Comparison of ENCODE assay signal across 9 mouse cellular contexts in the genomic region with DNA sequence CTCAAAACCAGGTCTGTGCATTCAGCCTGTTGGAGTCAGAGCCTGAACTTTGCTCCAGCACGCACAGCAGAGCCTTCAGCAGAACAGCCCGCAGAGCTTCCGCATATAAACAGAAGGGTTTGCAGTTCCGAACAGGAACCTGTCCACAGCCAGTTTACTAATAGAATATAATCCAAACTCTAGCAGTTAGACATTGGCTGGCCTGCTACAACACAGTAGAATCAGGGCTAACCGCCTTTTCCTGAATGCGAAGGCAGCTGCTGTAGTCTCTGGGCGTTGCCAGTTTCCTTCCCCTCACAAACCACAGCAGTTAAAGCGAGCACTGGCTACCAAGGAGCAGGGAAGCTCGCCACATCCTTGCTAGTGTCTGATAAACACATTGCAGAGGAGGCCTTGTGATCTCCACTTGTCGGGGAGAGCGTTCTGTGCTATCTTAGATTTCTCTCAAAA. TPM values are rescaled to one million over a fixed set of nuclear protein-coding genes. Genes with fewer than 3 reads are reported as not detected.
DNase-seq lines count a peak whose midpoint lies in the region; ATAC-seq lines count a peak whose summit lies in the region.
"Had no signal": no experiment of that assay in that cellular context is flagged by ENCODE, and none has a peak within 500 bp of the region (broad histone marks: within the 10 kb centered on the region; RNA-seq: fewer than 3 reads in every experiment).

No protein-coding gene starts in this region.

- peak overlapping the region; percentile 70 for H3K27ac ChIP-seq in liver, embryonic 15.5 days (replicated peaks)
- H3K27ac ChIP-seq: embryonic facial prominence, embryonic 13.5 days had no signal

- H3K4me2 ChIP-seq in liver, embryonic 15.5 days = peak overlapping the region; percentile 57
- H3K4me2 ChIP-seq: embryonic facial prominence, embryonic 13.5 days had no signal

- peak; percentile 82 to 86 for DNase-seq in spleen, postnatal 36 days (ENCODE audit: low spot score in 2 of 2)
- DNase-seq in cerebellum, adult 18-20 months = no peak
- DNase-seq in adrenal gland, postnatal 4 days (ENCODE audit: low spot score in 2 of 2) = no peak
- no peak for DNase-seq in cerebellum, adult 8-10 months

- peak; percentile 96 for ATAC-seq in activated CD4-positive, CD25-positive, alpha-beta regulatory T cell, adult 4 months
- peak; percentile 82 for ATAC-seq in granulocyte monocyte progenitor cell, adult 5-6 weeks (replicated peaks; ENCODE audit: poor library complexity, severe bottlenecking)
- ATAC-seq in liver, embryonic 15.5 days (ENCODE audit: insufficient read depth) = peak; percentile 92

- H3K27me3 ChIP-seq in liver, embryonic 15.5 days = no peaks in the 10 kb centered on the region
- H3K27me3 ChIP-seq: embryonic facial prominence, embryonic 13.5 days had no signal

- no peaks in the 10 kb centered on the region for H3K36me3 ChIP-seq in liver, embryonic 15.5 days (replicated peaks)
- H3K36me3 ChIP-seq: embryonic facial prominence, embryonic 13.5 days had no signal

- peaks cover 43% of the 10 kb centered on the region for H3K4me1 ChIP-seq in liver, embryonic 15.5 days (replicated peaks)
- H3K4me1 ChIP-seq: embryonic facial prominence, embryonic 13.5 days had no signal

- no peak overlapping the region for H3K9ac ChIP-seq in liver, embryonic 15.5 days
- H3K9ac ChIP-seq: embryonic facial prominence, embryonic 13.5 days had no signal

- no peaks in the 10 kb centered on the region for H3K9me3 ChIP-seq in liver, embryonic 15.5 days (replicated peaks)
- H3K9me3 ChIP-seq: embryonic facial prominence, embryonic 13.5 days had no signal

- 5% methylated on average over 11 of the region's 11 CpGs for WGBS in liver, embryonic 15.5 days (ENCODE audit: insufficient replicate concordance)

- H3K4me3 ChIP-seq in liver, embryonic 15.5 days (replicated peaks) = 0 out of 2 replicates have a peak overlapping the region, but pooled peaks have one; percentile 9
- H3K4me3 ChIP-seq: embryonic facial prominence, embryonic 13.5 days; myocyte had no signal

RNA-seq across cellular contexts. Expression of a gene that starts 39.4 kb away (rescaled TPM):
- polyA plus RNA-seq in activated CD4-positive, CD25-positive, alpha-beta regulatory T cell, adult 4 months (2017; shearing (Covaris generic)) = 10 to 100 TPM in 1 of 2 experiments, 1 to 10 TPM in 1; 6.9 to 11.6 TPM
- 31.3 and 34.9 TPM in 2 replicates for total RNA-seq in granulocyte monocyte progenitor cell, adult 5-6 weeks (2014; fragmentation: Nextera tagmentation)
- total RNA-seq in granulocyte monocyte progenitor cell, adult 5-6 weeks (2017) = 16.2 and 19.5 TPM in 2 replicates
- 21.7 and 26.8 TPM in 2 replicates for polyA plus RNA-seq in liver, embryonic 15.5 days (2015; fragmentation: Nextera tagmentation; extraction: Ambion mirVana)
- 10 to 100 TPM; 82.1 to 88.3 TPM for total RNA-seq in adrenal gland, postnatal 4 days (2021)

Comparison
In these comparisons a context has a peak if more than half of its experiments do, and no peak if none do; other contexts are left out.
1. DNase-seq: peak in spleen, postnatal 36 days (2 of 2); none in cerebellum, adult 18-20 months (0 of 2), adrenal gland, postnatal 4 days (0 of 2) and cerebellum, adult 8-10 months (single experiment).
2. Peak in every context shown above with its lines, with median percentiles within 50 percentile points of each other: ATAC-seq.